Mouse (Mus musculus): Measurements from ENCODE around the gene P2rx6.

GRCm38 (mm10) chr16:17524156-17524555 lies 37.5 kb upstream of the P2rx6 start:
- TF ChIP-seq CTCF (IDR thresholded peaks at IDR 0.05): no peak
- TF ChIP-seq EP300 (IDR thresholded peaks at IDR 0.05; ENCODE audit: insufficient read depth, low read depth, low read length): no peak
